ENCODE assay signal across 12 mouse cellular contexts in genomic region chr11:117300809-117301208, GRCm38 (mm10).
DNase-seq lines count a peak whose midpoint lies in the region; TF ChIP-seq lines count a peak whose summit lies in the region.
"Had no signal": no experiment of that assay in that cellular context is flagged by ENCODE, and none has a peak within 500 bp of the region (broad histone marks: within the 10 kb centered on the region; RNA-seq: fewer than 3 reads in every experiment).

No protein-coding gene starts in this region.

- in situ Hi-C loops in CH12.LX (cut with MboI; ENCODE audit: low pct_ligation_motif_present, low pct_unique_long_range_greater_than_20kb, low sequenced_read_pairs): no loop called here

- no peak for DNase-seq in layer of hippocampus, adult 2 months (ENCODE audit: low spot score in 2 of 2)
- DNase-seq in layer of hippocampus, adult 11-12 months (ENCODE audit: low spot score): no peak
- DNase-seq in 416B (ENCODE audit: low read depth) (peak; percentile 24), CH12.LX (ENCODE audit: extremely low read depth) (no peak)
- peak; percentile 60 for DNase-seq in induced T-regulatory cell, adult 2 months (ENCODE audit: low read depth)
- DNase-seq in embryo, embryonic 9.5 days (ENCODE audit: extremely low spot score): no peak
- no peak for DNase-seq in spleen, postnatal 4 days (ENCODE audit: low spot score in 2 of 2)
- DNase-seq: cerebellum, postnatal 10 days; kidney, adult 9 months; retina, postnatal 1 day had no signal

- peak; percentile 57 for TF ChIP-seq RAD21 in CH12.LX (IDR thresholded peaks at IDR 0.05; ENCODE audit: low read depth, low read length)

- H3K4me1 ChIP-seq in CH12.LX (ENCODE audit: control insufficient read depth in 1 of 2, insufficient read depth in 2 of 2): peaks cover 25 to 69% of the 10 kb centered on the region in 2 experiments

- H3K9ac ChIP-seq in CH12.LX (ENCODE audit: insufficient read depth, low read depth): no peak overlapping the region
- H3K9ac ChIP-seq: heart, embryonic 13.5 days; liver, embryonic 15.5 days had no signal

- TF ChIP-seq EP300 in CH12.LX (IDR thresholded peaks at IDR 0.05; ENCODE audit: low read length): no peak

- H3K4me3 ChIP-seq in layer of hippocampus, adult 2 months: no peak overlapping the region
- no peak overlapping the region for H3K4me3 ChIP-seq in CH12.LX (replicated peaks in 1 of 3; ENCODE audit: low read depth in 2 of 3, low read length in 2 of 3, poor library complexity in 1 of 3)
- H3K4me3 ChIP-seq: heart, embryonic 13.5 days; liver, embryonic 15.5 days had no signal

- H3K27me3 ChIP-seq in CH12.LX (replicated peaks): no peaks in the 10 kb centered on the region
- H3K27me3 ChIP-seq: heart, embryonic 13.5 days; liver, embryonic 15.5 days had no signal

- peaks cover 10% of the 10 kb centered on the region for H3K9me3 ChIP-seq in CH12.LX (replicated peaks; ENCODE audit: low read length)
- H3K9me3 ChIP-seq: heart, embryonic 13.5 days; liver, embryonic 15.5 days had no signal

- TF ChIP-seq POLR2A in CH12.LX (IDR thresholded peaks at IDR 0.05; ENCODE audit: low read depth, low read length): no peak

- peaks cover 13% of the 10 kb centered on the region for H3K79me2 ChIP-seq in CH12.LX (replicated peaks; ENCODE audit: control insufficient read depth, extremely low read depth, insufficient read depth, poor library complexity, severe bottlenecking)

- peaks cover 12 to 65% of the 10 kb centered on the region in 2 experiments for H3K36me3 ChIP-seq in CH12.LX (replicated peaks in 1 of 2; ENCODE audit: control insufficient read depth in 1 of 2, insufficient read depth in 1 of 2, low read length in 1 of 2)

- dilution Hi-C loops in CH12.LX (cut with MboI; ENCODE audit: extremely low pct_ligation_motif_present, extremely low pct_unique_long_range_greater_than_20kb, low sequenced_read_pairs): no loop called here

- H3K27ac ChIP-seq in layer of hippocampus, adult 2 months: no peak overlapping the region
- no peak overlapping the region for H3K27ac ChIP-seq in CH12.LX (ENCODE audit: insufficient read depth, low read depth)
- H3K27ac ChIP-seq: heart, embryonic 13.5 days; liver, embryonic 15.5 days had no signal

- no peak overlapping the region for H3K4me2 ChIP-seq in CH12.LX (ENCODE audit: insufficient read depth, low read depth, poor library complexity, severe bottlenecking)
- H3K4me2 ChIP-seq: heart, embryonic 13.5 days; liver, embryonic 15.5 days had no signal

- TF ChIP-seq CTCF in layer of hippocampus, adult 2 months (conservative IDR thresholded peaks at IDR 0.05): peak; percentile 73
- peak; percentile 42 to 69; a peak in 3 of 4 replicates for TF ChIP-seq CTCF in CH12.LX (conservative IDR thresholded peaks at IDR 0.05 in 1 of 2, IDR thresholded peaks at IDR 0.05 in 1 of 2; ENCODE audit: low read depth in 2 of 2, low read length in 2 of 2)

TF ChIP-seq in CH12.LX, 34 proteins besides CTCF, POLR2A, EP300 and RAD21:
- TF ChIP-seq KAT2A (IDR thresholded peaks at IDR 0.05; ENCODE audit: insufficient replicate concordance, low read length) (no peak), ZKSCAN1 (IDR thresholded peaks at IDR 0.05; ENCODE audit: borderline replicate concordance, low read depth, low read length) (no peak), CHD2 (IDR thresholded peaks at IDR 0.05; ENCODE audit: low read length) (0 out of 2 replicates have a peak, but pooled peaks have one; percentile 11), MYC (IDR thresholded peaks at IDR 0.05; ENCODE audit: low read depth, low read length) (0 out of 2 replicates have a peak, but pooled peaks have one; percentile 38), SMC3 (IDR thresholded peaks at IDR 0.05; ENCODE audit: low read depth, low read length) (peak; percentile 79), SIN3A (IDR thresholded peaks at IDR 0.05; ENCODE audit: low read length) (no peak)
TF ChIP-seq in CH12.LX: peak in this region for 3.

Comparison
In these comparisons a context has a peak if more than half of its experiments do, and no peak if none do; other contexts are left out.
1. DNase-seq: peak in 416B (single experiment) and induced T-regulatory cell, adult 2 months (single experiment); none in layer of hippocampus, adult 2 months (0 of 2), layer of hippocampus, adult 11-12 months (single experiment), CH12.LX (single experiment), embryo, embryonic 9.5 days (single experiment) and spleen, postnatal 4 days (0 of 2).